Mouse (Mus musculus): ENCODE data around the gene Fbln2. TPM values are rescaled to one million over a fixed set of nuclear protein-coding genes. Genes with fewer than 3 reads are reported as not detected.

Fbln2 gene
- total and polyA plus RNA-seq, 3 experiments: 0.81 TPM; not detected in 2

DNA sequence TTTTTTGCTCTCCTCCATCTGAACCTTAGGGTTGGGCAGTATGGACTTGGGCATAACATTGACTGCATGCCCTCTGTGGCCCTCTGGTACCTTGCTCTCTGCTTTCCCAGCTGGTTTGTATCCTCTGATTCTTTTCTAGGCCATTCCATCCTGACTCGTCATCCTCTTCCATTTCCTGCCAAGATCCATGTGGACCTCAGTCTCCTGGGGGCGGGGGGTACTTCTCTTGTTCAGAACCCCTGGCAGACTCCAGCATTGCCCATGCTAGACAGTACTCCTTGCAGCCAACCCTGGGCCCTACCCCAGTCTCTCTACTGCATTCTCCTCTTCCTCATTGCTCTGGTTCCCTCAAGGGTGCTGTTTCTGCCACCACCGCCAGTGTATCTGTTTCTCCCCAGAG, 19.8 kb upstream of the Fbln2 start:
- Histone ChIP-seq H3K9me3 (replicated peaks; ENCODE audit: low read length) (no peaks in the 10 kb centered on the region), H3K4me3 (replicated peaks in 1 of 3; ENCODE audit: low read depth in 2 of 3, low read length in 2 of 3, poor library complexity in 1 of 3) (no peak overlapping the region), H3K27me3 (replicated peaks) (peaks cover 99% of the 10 kb centered on the region), H3K27ac (ENCODE audit: insufficient read depth, low read depth) (no peak overlapping the region), H3K4me1 (ENCODE audit: control insufficient read depth in 1 of 2, insufficient read depth in 2 of 2) (no peaks in the 10 kb centered on the region), H3K9ac (ENCODE audit: insufficient read depth, low read depth) (no peak overlapping the region), H3K79me2 (replicated peaks; ENCODE audit: control insufficient read depth, extremely low read depth, insufficient read depth, poor library complexity, severe bottlenecking) (no peaks in the 10 kb centered on the region), H3K4me2 (ENCODE audit: insufficient read depth, low read depth, poor library complexity, severe bottlenecking) (no peak overlapping the region), H3K36me3 (replicated peaks in 1 of 2; ENCODE audit: control insufficient read depth in 1 of 2, insufficient read depth in 1 of 2, low read length in 1 of 2) (no peaks in the 10 kb centered on the region)
- dilution Hi-C loops (cut with MboI; ENCODE audit: extremely low pct_ligation_motif_present, extremely low pct_unique_long_range_greater_than_20kb, low sequenced_read_pairs) (no loop called here), in situ Hi-C loops (cut with MboI; ENCODE audit: low pct_ligation_motif_present, low pct_unique_long_range_greater_than_20kb, low sequenced_read_pairs) (no loop called here)
- no peak for DNase-seq (ENCODE audit: extremely low read depth)
- no peak for TF ChIP-seq ZNF384 (IDR thresholded peaks at IDR 0.05; ENCODE audit: low read depth, low read length)

DNA sequence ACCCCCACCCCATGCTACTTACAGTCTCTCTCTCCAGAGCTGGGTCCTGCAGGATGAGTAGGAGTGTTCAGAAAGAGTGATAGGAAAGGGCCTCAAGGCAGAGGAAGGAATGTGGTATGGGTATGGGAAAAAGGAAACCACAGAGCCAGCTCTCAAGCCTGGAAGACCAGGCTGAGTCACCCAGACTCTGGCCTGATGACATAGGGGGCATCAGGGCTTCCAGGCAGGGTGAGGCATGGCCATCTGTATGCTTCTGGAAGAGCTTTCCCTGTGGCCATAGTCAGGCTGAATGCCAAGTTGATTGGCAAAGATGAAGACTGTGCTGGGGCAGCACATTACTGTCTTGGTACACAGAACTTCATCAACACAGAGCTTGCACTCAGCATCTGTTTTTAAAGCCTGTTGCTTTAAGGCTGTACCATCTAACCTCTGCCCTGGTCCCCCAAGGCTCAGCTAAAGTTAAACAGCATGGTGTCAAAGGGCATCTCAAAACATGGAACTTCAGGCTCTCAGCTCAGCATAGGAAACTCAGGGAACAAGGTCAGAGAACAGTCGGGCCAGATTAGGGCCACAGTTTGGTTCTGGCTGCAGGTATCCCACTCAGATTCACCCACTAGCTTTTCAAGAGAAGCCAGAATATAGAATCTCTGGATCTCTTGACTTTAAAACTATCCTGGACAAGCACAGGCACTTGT, 19.3 kb upstream of the Fbln2 start:
- no peak for DNase-seq (ENCODE audit: extremely low read depth)
- Histone ChIP-seq H3K79me2 (replicated peaks; ENCODE audit: control insufficient read depth, extremely low read depth, insufficient read depth, poor library complexity, severe bottlenecking) (no peaks in the 10 kb centered on the region), H3K27me3 (replicated peaks) (peaks cover 99% of the 10 kb centered on the region), H3K9me3 (replicated peaks; ENCODE audit: low read length) (no peaks in the 10 kb centered on the region), H3K4me3 (replicated peaks in 1 of 3; ENCODE audit: low read depth in 2 of 3, low read length in 2 of 3, poor library complexity in 1 of 3) (no peak overlapping the region), H3K4me2 (ENCODE audit: insufficient read depth, low read depth, poor library complexity, severe bottlenecking) (no peak overlapping the region), H3K36me3 (replicated peaks in 1 of 2; ENCODE audit: control insufficient read depth in 1 of 2, insufficient read depth in 1 of 2, low read length in 1 of 2) (no peaks in the 10 kb centered on the region), H3K27ac (ENCODE audit: insufficient read depth, low read depth) (no peak overlapping the region), H3K9ac (ENCODE audit: insufficient read depth, low read depth) (no peak overlapping the region), H3K4me1 (ENCODE audit: control insufficient read depth in 1 of 2, insufficient read depth in 2 of 2) (no peaks in the 10 kb centered on the region)
- dilution Hi-C loops (cut with MboI; ENCODE audit: extremely low pct_ligation_motif_present, extremely low pct_unique_long_range_greater_than_20kb, low sequenced_read_pairs): no loop called here
- no peak for TF ChIP-seq UBTF (IDR thresholded peaks at IDR 0.05; ENCODE audit: low read depth, low read length)
- no peak for TF ChIP-seq MAZ (IDR thresholded peaks at IDR 0.05; ENCODE audit: low read depth, low read length)
- in situ Hi-C loops (cut with MboI; ENCODE audit: low pct_ligation_motif_present, low pct_unique_long_range_greater_than_20kb, low sequenced_read_pairs): no loop called here

DNA sequence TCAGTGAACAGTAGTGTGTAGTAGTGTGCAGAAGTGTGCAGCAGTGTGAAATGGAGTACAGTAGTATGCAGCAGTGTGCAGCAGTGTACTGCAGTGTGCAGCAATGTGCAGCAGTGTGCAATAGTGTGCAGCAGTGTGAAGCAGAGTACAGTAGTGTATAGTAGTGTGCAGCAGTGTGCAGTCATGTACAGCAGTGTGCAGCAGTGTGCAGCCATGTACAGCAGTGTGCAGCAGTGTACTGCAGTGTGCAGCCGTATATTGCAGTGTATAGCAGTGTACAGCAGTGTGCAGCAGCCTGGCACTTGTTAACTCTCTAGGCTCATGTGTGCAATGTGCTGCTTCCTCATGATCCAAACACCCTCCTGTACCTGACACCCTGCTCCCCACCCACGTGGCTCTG, 13.8 kb upstream of the Fbln2 start:
- Histone ChIP-seq H3K4me3 (replicated peaks in 1 of 3; ENCODE audit: low read depth in 2 of 3, low read length in 2 of 3, poor library complexity in 1 of 3) (no peak overlapping the region), H3K27me3 (replicated peaks) (peaks cover 98% of the 10 kb centered on the region), H3K4me2 (ENCODE audit: insufficient read depth, low read depth, poor library complexity, severe bottlenecking) (no peak overlapping the region), H3K79me2 (replicated peaks; ENCODE audit: control insufficient read depth, extremely low read depth, insufficient read depth, poor library complexity, severe bottlenecking) (no peaks in the 10 kb centered on the region), H3K9ac (ENCODE audit: insufficient read depth, low read depth) (no peak overlapping the region), H3K4me1 (ENCODE audit: control insufficient read depth in 1 of 2, insufficient read depth in 2 of 2) (no peaks in the 10 kb centered on the region), H3K36me3 (replicated peaks in 1 of 2; ENCODE audit: control insufficient read depth in 1 of 2, insufficient read depth in 1 of 2, low read length in 1 of 2) (no peaks in the 10 kb centered on the region), H3K27ac (ENCODE audit: insufficient read depth, low read depth) (no peak overlapping the region), H3K9me3 (replicated peaks; ENCODE audit: low read length) (no peaks in the 10 kb centered on the region)
- TF ChIP-seq CTCF (conservative IDR thresholded peaks at IDR 0.05 in 1 of 2, IDR thresholded peaks at IDR 0.05 in 1 of 2; ENCODE audit: low read depth in 2 of 2, low read length in 2 of 2) (no peak), PAX5 (IDR thresholded peaks at IDR 0.05; ENCODE audit: low read length) (no peak), ZMIZ1 (IDR thresholded peaks at IDR 0.05; ENCODE audit: low read depth, low read length) (no peak), KAT2A (IDR thresholded peaks at IDR 0.05; ENCODE audit: insufficient replicate concordance, low read length) (no peak), ETS1 (conservative IDR thresholded peaks at IDR 0.05; ENCODE audit: low read depth, low read length) (no peak), UBTF (IDR thresholded peaks at IDR 0.05; ENCODE audit: low read depth, low read length) (no peak), CHD2 (IDR thresholded peaks at IDR 0.05; ENCODE audit: low read length) (no peak)
- dilution Hi-C loops (cut with MboI; ENCODE audit: extremely low pct_ligation_motif_present, extremely low pct_unique_long_range_greater_than_20kb, low sequenced_read_pairs): no loop called here
- DNase-seq (ENCODE audit: extremely low read depth): no peak
- in situ Hi-C loops (cut with MboI; ENCODE audit: low pct_ligation_motif_present, low pct_unique_long_range_greater_than_20kb, low sequenced_read_pairs): no loop called here

All from CH12.LX (cell line).